Mouse (Mus musculus): ENCODE data around the gene Kcnk18. TPM values are rescaled to one million over a fixed set of nuclear protein-coding genes. Genes with fewer than 3 reads are reported as not detected.
A peak's percentile ranks its signal among the peaks of the same experiment; 100 is the strongest.

Gene Kcnk18
- polyA plus RNA-seq, 1 experiment, result not detected

- Histone ChIP-seq H3K27me3 (ENCODE audit: control insufficient read depth, insufficient read depth, low read length) (peaks cover 9% of the 10 kb centered on the region; the same call in 1 of the 2 replicates), H3K27ac (ENCODE audit: insufficient read depth, low read length) (no peak overlapping the region), H3K4me3 (replicated peaks; ENCODE audit: insufficient read depth, low read depth, low read length) (no peak overlapping the region), H3K4me1 (ENCODE audit: control insufficient read depth, insufficient read depth, low read length) (no peaks in the 10 kb centered on the region)
- TF ChIP-seq POLR2A (IDR thresholded peaks at IDR 0.05; ENCODE audit: borderline replicate concordance, insufficient read depth, low read length), result no peak
- no peak for DNase-seq
- WGBS, result 14% methylated on average over 9 of the region's 9 CpGs
These were observed 23.7 kb upstream of the Kcnk18 start for GRCm38 (mm10) chr19:59195181-59195770.

DNA sequence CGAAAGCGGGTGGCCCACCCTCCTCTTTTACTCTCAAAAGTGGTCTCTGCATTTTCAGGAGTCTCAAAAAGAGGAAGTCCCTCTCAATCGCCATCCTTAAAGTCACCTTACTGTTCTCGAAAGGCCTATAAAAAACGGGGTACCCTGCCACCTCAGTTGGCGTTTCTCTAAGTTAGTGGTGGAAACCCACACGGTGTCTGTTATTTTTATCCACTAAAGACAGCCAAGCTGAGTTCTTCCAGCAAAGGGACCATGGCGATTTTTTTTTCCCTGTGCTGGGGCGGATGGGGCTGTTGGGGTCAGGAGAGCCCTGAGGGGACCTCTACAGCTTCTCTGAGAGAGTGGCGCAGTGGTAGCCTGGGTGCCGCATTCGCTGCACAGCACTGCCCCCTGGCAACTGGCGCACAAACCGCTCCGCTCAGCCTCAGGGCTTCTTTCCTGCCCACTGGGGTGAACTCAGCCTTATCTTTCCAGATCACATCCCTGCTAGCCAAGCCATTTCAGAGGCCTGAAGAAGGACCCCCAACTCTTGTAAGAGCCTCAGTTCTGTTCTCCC lies 22.8 kb upstream of the Kcnk18 start:
- Histone ChIP-seq H3K4me3 (replicated peaks; ENCODE audit: insufficient read depth, low read depth, low read length) (no peak overlapping the region), H3K4me1 (ENCODE audit: control insufficient read depth, insufficient read depth, low read length) (no peaks in the 10 kb centered on the region), H3K27me3 (ENCODE audit: control insufficient read depth, insufficient read depth, low read length) (peaks cover 9% of the 10 kb centered on the region; the same call in 1 of the 2 replicates), H3K27ac (ENCODE audit: insufficient read depth, low read length) (no peak overlapping the region)
- DNase-seq, result no peak
- TF ChIP-seq POLR2A (IDR thresholded peaks at IDR 0.05; ENCODE audit: borderline replicate concordance, insufficient read depth, low read length), result no peak
- peak; percentile 36; the same call in 1 of the 2 replicates for TF ChIP-seq CTCF (IDR thresholded peaks at IDR 0.05; ENCODE audit: borderline replicate concordance, insufficient read depth, low read depth, low read length)
- 3% methylated on average over 15 of the region's 15 CpGs for WGBS

DNA sequence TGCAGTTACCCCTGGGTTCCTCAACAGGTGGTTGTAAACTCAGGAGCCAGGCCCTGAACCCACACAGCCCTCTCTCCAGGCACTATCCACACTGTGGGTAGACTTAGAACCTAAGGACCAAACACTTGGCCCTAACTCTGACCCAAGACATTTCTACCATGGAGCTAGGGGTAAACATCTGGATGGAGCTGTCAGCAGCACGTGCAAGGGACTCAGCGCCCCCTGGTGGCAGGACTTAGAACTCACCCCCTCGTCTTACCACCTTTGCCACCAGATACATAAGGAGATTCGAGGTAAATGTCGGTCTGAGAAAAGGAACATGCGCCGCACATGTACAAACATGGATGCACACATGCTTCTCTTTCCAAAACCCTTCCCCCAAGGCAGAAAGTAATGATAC lies 20.9 kb upstream of the Kcnk18 start:
- Histone ChIP-seq H3K4me1 (ENCODE audit: control insufficient read depth, insufficient read depth, low read length) (no peaks in the 10 kb centered on the region), H3K4me3 (replicated peaks; ENCODE audit: insufficient read depth, low read depth, low read length) (no peak overlapping the region), H3K27ac (ENCODE audit: insufficient read depth, low read length) (no peak overlapping the region), H3K27me3 (ENCODE audit: control insufficient read depth, insufficient read depth, low read length) (peaks cover 7% of the 10 kb centered on the region; the same call in 1 of the 2 replicates)
- TF ChIP-seq CTCF (IDR thresholded peaks at IDR 0.05; ENCODE audit: borderline replicate concordance, insufficient read depth, low read depth, low read length) (peak; percentile 45; the same call in 1 of the 2 replicates), POLR2A (IDR thresholded peaks at IDR 0.05; ENCODE audit: borderline replicate concordance, insufficient read depth, low read length) (no peak)
- DNase-seq, result peak in 1 of 2 experiments; percentile 21
- WGBS, result 41% methylated on average over 7 of the region's 7 CpGs

DNA sequence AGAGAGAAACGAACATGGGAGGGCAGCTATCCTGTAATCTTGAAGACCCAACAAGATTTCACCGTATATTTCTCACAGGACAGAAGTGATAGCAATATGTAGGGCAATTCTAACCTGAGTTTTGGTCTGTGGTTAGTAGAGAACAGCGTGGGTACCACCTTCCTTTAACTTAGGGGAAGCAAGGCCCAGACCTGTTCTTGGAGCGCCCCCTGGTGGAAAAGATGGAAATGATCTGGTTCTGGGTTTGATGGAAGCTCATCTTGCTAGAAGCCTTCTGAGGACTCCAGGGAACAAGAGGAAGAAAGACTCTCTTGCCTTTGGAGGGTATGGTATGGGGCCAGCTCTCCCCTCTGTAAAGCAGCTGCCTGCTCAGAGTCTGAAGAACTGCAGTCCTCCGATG lies 10.5 kb upstream of the Kcnk18 start:
- peak; percentile 45 to 61 for DNase-seq
- WGBS, result 30% methylated on average over 5 of the region's 5 CpGs
- Histone ChIP-seq H3K4me1 (ENCODE audit: control insufficient read depth, insufficient read depth, low read length) (no peaks in the 10 kb centered on the region), H3K4me3 (replicated peaks; ENCODE audit: insufficient read depth, low read depth, low read length) (no peak overlapping the region), H3K27ac (ENCODE audit: insufficient read depth, low read length) (no peak overlapping the region), H3K27me3 (ENCODE audit: control insufficient read depth, insufficient read depth, low read length) (no peaks in the 10 kb centered on the region)
- TF ChIP-seq CTCF (IDR thresholded peaks at IDR 0.05; ENCODE audit: borderline replicate concordance, insufficient read depth, low read depth, low read length), result peak; percentile 76
- no peak for TF ChIP-seq POLR2A (IDR thresholded peaks at IDR 0.05; ENCODE audit: borderline replicate concordance, insufficient read depth, low read length)

DNA sequence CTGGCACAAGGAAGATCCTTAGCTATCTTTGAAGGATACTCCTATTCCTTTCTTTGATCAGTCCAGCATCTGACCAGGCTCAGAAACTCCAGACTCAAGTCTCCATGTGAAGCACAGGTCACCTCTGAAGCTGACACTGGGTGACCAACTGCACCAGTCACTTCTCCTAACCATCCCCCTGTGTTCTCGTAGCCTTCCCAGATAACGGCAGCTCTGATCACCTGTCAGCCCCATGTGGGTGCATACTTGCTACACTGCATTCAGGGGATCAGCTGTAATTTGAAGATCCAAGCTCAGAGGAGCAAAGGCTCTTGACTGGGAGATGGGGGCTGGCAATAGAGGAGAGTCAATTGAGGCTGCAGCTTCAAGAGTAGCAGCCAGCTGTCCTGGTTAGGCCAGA lies 10.0 kb upstream of the Kcnk18 start:
- no peaks in the 10 kb centered on the region for H3K4me1 ChIP-seq (ENCODE audit: control insufficient read depth, insufficient read depth, low read length)

DNA sequence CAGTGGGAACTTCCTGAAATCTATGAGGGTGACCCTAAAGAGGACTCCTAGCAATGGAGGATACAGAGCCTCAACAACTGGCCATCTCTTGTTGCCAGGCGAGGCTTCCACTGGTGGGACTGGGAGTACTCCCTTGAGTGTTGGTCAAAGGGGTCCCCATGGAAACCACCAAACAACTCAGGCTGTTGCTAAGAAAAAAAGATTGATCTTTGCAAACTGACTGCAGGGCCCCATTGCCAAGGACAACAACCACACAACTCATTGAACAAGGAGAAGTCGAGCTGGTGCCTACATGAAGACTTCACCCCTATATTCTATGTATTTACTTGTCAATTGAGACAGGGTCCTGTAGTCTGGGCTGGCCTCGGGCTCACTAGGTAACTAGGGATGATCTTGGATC lies 2.1 kb upstream of the Kcnk18 start:
- Histone ChIP-seq H3K4me3 (replicated peaks; ENCODE audit: insufficient read depth, low read depth, low read length) (no peak overlapping the region), H3K4me1 (ENCODE audit: control insufficient read depth, insufficient read depth, low read length) (no peaks in the 10 kb centered on the region), H3K27ac (ENCODE audit: insufficient read depth, low read length) (no peak overlapping the region), H3K27me3 (ENCODE audit: control insufficient read depth, insufficient read depth, low read length) (no peaks in the 10 kb centered on the region)
- no peak for DNase-seq
- no peak for TF ChIP-seq POLR2A (IDR thresholded peaks at IDR 0.05; ENCODE audit: borderline replicate concordance, insufficient read depth, low read length)
- 43% methylated on average over 3 of the region's 3 CpGs for WGBS

More for the DNA sequence above, 10.0 kb upstream of the Kcnk18 start:
- 66% methylated on average over 2 of the region's 2 CpGs for WGBS
- Histone ChIP-seq H3K4me3 (replicated peaks; ENCODE audit: insufficient read depth, low read depth, low read length) (no peak overlapping the region), H3K27ac (ENCODE audit: insufficient read depth, low read length) (no peak overlapping the region), H3K27me3 (ENCODE audit: control insufficient read depth, insufficient read depth, low read length) (no peaks in the 10 kb centered on the region)
- TF ChIP-seq CTCF (IDR thresholded peaks at IDR 0.05; ENCODE audit: borderline replicate concordance, insufficient read depth, low read depth, low read length), result no peak
- no peak for TF ChIP-seq POLR2A (IDR thresholded peaks at IDR 0.05; ENCODE audit: borderline replicate concordance, insufficient read depth, low read length)
- no peak for DNase-seq

- 57% methylated on average over 3 of the region's 3 CpGs for WGBS
- no peak overlapping the region for H3K27ac ChIP-seq (ENCODE audit: insufficient read depth, low read length)
- H3K4me1 ChIP-seq (ENCODE audit: control insufficient read depth, insufficient read depth, low read length), result no peaks in the 10 kb centered on the region
- H3K4me3 ChIP-seq (replicated peaks; ENCODE audit: insufficient read depth, low read depth, low read length), result no peak overlapping the region
- TF ChIP-seq POLR2A (IDR thresholded peaks at IDR 0.05; ENCODE audit: borderline replicate concordance, insufficient read depth, low read length), result no peak
- TF ChIP-seq CTCF (IDR thresholded peaks at IDR 0.05; ENCODE audit: borderline replicate concordance, insufficient read depth, low read depth, low read length), result no peak
- H3K27me3 ChIP-seq (ENCODE audit: control insufficient read depth, insufficient read depth, low read length), result no peaks in the 10 kb centered on the region
- no peak for DNase-seq
These were observed 2.1 kb downstream of the Kcnk18 start for GRCm38 (mm10) chr19:59221131-59221530.

DNA sequence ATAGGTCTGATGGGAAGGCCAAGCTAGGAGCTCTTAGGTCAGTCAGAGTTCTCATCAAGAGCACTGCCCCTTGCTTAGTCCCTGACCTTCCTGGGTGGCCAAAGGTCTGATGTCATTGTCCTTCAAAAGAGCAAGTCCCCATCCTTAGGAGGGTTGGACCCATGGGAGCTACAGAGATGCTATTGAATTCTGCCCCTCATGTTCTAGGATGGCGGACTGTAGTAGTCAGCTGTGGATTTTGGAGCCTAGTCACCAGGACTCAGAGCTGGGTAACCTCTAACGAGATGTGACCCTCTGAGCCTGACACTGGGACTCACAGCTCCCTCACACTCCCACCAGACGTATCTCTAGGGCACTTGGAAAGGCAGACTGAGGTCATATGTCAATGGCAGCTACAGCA lies 9.4 kb downstream of the Kcnk18 start:
- 74% methylated on average over 3 of the region's 3 CpGs for WGBS
- H3K4me1 ChIP-seq (ENCODE audit: control insufficient read depth, insufficient read depth, low read length), result no peaks in the 10 kb centered on the region; the same call in 1 of the 2 replicates
- DNase-seq, result no peak
- no peak overlapping the region for H3K4me3 ChIP-seq (replicated peaks; ENCODE audit: insufficient read depth, low read depth, low read length)
- H3K27ac ChIP-seq (ENCODE audit: insufficient read depth, low read length), result no peak overlapping the region
- H3K27me3 ChIP-seq (ENCODE audit: control insufficient read depth, insufficient read depth, low read length), result no peaks in the 10 kb centered on the region
- no peak for TF ChIP-seq POLR2A (IDR thresholded peaks at IDR 0.05; ENCODE audit: borderline replicate concordance, insufficient read depth, low read length)
- TF ChIP-seq CTCF (IDR thresholded peaks at IDR 0.05; ENCODE audit: borderline replicate concordance, insufficient read depth, low read depth, low read length), result no peak
